Mouse (Mus musculus) thymus, postnatal 36 days (tissue): ENCODE measurements at regions not wholly inside any gene's neighbourhood (a gene's known extent, or its start where the extent isn't known, plus 50 kb on each side); places are given as distances from the start of the nearest gene placed in this dataset.

Source experiments
- DNase-seq, 2 experiments: peaks; one replicate each; pipeline ENCODE4 v3.0.0; 2022; ENCODE audit warnings: mixed read lengths in 2 of 2

- DNase-seq: no peak
Observed at GRCm38 (mm10) chr13:35214219-35214618, 187.3 kb upstream of the Eci2 start.

GRCm38 (mm10) chr13:35226142-35226829, 199.4 kb upstream of the Eci2 start:
- DNase-seq: no peak

- no peak for DNase-seq
Observed at GRCm38 (mm10) chr13:35226944-35227343, 200.0 kb upstream of the Eci2 start.

GRCm38 (mm10) chr13:35229601-35230000, 202.7 kb upstream of the Eci2 start:
- no peak for DNase-seq

- DNase-seq: no peak
Observed at GRCm38 (mm10) chr13:35233636-35234035, 206.7 kb upstream of the Eci2 start.

DNA sequence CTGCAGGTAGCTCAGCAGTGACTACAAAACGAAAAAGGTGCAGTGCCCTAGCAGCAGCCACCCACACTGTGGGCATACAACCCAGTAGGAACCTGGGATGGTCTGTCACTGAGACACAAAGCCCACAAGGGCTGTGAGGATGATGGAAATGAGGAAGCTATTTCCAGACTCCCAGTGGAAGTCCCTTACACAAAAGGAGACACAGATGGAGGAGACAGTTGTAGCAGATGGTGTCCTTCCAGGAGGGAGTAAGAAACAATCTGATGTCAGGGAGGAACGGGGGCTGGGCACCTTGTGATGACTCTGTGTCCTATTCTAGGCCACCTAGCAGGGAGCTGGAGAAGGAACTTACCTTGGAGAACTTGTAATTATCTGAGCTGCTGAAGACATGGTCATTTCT, 214.5 kb upstream of the Eci2 start:
- no peak for DNase-seq

- no peak for DNase-seq
Observed at GRCm38 (mm10) chr13:35243946-35244345, 217.1 kb upstream of the Eci2 start.

DNA sequence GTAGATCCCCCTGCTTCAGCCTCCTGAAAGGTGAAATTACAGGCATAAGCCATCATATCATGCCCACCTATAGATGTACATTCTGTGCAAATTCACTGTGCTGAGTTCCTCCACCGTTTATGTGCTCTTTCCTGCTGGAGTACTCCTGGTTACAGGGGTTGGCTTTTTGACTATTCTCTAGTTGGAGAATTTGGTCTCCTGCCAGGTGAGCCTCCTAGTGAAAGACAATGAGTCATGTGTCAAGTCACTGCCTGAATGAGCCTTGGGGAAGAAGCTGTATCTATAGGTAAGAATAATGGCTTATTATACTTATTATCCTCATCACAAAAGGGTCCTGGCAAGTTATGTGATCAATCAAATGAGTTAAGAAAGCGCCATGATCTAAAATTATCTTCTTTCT, 230.5 kb upstream of the Eci2 start:
- DNase-seq: no peak

GRCm38 (mm10) chr13:35258720-35259119, 231.8 kb upstream of the Eci2 start:
- DNase-seq: no peak

DNA sequence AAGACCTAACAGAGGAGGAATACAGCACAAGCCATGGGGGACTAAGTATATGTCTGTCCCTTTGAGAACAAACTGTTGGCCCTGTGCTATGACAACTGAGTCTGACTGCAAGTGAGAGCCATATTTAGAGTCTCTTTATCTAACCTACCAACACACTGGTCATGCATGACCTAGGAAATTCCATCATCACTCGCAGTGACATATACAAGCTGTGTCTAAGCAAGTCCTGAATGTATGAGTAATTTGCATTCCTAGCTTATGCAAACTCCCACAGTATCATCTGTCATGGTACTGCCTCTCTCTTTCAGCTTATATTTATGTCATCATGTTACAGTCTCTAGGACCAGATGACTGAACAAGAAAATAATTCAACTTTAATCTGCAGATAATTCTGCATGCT, 257.1 kb upstream of the Eci2 start:
- no peak for DNase-seq

DNA sequence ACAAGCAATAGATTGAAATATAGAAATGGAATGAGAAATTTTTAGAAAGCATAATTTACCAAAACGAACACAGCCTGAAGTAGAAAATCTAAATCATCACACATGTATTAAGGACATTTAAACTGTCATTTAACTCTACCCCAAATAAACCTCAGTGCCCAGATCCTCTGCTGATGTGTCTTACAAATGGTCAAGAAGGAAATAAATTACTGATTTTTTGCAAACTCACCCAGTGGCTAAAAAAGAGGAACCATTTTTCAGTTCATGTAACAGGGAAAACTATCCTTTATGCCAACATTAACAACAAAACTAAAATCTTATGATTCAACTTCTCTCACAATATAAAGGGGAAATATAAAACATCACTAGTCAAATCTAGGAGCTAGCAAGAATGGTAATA, 275.2 kb upstream of the Eci2 start:
- no peak for DNase-seq

DNA sequence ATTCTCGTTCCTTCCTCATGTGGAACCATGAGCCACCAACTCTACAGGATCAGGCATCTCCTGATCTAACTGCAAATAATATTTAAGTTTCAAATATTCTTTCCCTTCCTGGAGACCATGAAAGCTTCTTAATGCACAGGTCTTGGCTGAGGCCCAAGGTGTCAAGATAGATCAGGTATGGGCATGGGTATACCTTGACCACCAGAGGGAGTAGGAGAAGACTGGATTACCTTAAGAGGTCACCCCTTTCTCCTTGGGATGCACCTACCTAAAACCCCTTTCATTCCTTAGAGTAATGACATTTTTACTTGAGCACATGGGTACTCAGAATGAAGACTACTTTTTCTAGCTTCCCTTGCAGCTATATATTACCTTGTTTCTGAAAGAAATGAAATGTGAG, 289.9 kb upstream of the Eci2 start:
- DNase-seq: no peak

DNA sequence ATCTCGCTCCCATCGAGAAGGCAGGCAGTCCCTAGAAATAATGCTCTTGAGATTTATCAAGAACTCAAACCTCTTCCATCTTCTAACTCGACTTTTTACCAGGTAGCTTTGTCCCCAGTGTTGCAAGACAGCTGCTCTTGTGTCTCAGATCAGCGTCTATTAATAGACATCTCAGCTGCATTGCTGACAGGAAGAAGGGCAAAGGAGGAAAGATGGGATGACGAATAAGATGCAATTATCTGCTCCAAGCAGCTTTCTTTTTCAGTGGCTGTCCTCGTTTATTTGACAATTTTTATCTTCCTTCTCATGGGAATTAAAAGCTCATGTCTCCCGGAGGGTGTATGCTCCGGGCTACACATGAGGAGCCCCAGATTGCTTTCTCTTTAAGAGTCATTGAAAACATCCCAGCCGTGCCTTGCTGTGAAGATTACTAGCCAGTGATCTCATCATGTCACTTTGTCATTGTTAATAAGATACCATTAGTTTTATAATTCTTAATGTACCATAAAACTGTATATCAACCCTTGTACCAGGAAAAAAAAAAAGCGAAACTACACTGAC, 299.9 kb upstream of the Eci2 start:
- DNase-seq: no peak

- no peak for DNase-seq
Observed at GRCm38 (mm10) chr13:35328320-35328719, 301.4 kb upstream of the Eci2 start.

DNA sequence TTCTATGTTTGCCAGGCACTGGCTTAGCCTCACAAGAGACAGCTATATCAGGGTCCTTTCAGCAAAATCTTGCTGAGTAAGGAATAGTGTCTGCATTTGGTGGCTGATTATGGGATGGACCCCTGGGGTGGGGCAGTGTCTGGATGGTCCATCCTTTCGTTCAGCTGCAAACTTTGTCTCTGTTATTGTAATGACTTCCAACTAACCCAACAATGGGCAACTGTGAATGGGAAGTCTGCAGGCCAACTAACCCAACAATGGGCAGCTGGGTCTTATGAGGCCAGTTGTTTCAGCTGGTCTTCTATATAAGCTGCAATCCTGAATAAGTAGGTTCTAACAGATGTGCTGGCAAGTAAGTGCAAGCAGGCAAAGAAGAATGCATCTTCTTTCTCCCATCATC, 304.0 kb upstream of the Eci2 start:
- no peak for DNase-seq

GRCm38 (mm10) chr13:35345507-35346129, 314.0 kb upstream of the Cdyl start:
- DNase-seq: no peak

GRCm38 (mm10) chr13:35348283-35348682, 311.4 kb upstream of the Cdyl start:
- DNase-seq: no peak

DNA sequence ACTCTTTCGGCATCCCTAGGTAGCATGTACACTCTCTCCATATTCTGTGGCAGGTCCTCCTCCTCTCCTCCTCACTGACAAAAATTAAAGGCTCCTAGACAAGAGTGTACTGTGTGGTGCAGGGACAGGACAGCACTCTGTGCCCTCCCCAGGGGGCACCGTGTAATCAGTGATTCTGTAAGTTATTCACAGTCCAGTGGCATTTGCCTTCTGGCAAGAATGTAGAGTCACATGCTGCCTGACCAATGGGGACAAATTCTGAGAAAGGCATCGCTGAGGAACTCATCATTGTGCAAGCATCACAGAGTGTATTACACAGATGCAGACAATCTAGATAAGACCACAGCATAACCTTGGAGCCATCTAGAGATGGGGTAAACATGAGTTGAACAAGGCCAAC, 300.3 kb upstream of the Cdyl start:
- DNase-seq: no peak

DNA sequence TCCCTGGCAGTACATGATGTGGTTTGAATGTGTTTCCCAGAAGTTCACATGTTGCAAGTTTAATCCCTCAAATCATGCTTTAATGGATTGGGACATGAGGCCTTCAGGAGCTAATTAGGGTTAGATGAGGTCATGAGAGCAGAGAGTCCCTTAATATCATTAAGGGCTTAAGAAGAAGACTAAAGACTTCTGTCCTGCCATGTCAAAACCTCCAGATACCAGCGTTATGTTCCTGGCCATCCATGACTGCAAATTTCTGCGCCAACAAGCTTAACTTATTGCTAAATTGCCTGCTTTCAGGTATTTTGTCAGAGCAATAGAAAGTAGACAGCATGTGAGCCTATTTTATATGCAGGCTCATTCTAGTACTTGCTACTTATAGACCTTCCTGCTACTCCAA, 282.1 kb upstream of the Cdyl start:
- no peak for DNase-seq

GRCm38 (mm10) chr13:35379500-35379899, 280.1 kb upstream of the Cdyl start:
- no peak for DNase-seq

GRCm38 (mm10) chr13:35380224-35381009, 279.2 kb upstream of the Cdyl start:
- no peak for DNase-seq

DNA sequence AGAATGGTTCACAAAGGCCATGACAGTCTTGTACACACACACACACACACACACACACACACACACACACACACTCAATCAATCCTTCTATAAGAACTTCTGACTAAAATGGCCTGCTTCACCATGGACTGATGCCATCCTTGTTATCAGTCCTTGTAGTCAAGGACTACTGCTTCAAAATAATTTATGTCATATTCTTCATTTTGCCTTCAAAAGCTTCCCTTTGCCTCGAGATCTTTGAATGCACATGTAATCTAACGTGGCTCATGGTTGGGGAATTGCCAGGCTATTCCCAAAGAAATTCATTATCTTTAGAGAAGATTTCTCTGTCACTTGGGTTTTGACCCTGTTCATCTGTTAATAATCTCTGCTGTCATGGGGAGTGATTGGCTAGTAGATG, 278.0 kb upstream of the Cdyl start:
- no peak for DNase-seq

DNA sequence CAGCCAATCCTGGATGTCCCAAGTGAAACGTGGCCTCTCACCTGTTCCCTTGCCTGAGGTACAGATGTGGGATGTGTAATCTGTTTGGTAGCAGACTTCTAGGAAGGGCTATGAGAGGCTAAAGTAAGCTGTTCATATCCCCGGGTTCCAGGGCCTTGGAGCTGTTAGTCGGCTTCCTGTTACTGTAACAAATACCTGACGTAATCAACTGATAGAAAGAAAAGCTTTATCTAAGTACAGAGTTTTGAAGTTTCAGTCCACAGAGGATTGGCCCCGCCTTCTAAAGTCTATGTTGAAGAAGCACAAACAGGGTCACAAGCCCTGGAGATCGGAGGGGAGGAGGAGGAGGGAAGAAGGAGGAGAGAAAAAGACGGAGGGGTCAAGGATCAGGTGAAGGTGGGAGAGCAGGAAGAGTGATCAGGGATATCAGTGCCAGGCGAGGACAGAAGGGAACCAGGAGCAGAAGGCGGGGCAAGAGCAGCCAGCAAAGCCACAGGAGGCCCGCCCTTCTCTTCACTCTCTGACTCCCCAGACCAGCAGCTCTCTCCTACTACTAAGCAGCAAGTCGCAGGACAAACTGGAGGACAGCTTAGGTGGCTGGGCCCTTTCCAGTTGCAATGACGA, 276.5 kb upstream of the Cdyl start:
- no peak for DNase-seq
